Mouse (Mus musculus): ENCODE measurements at regions not wholly inside any gene's neighbourhood (a gene's known extent, or its start where the extent isn't known, plus 50 kb on each side); places are given as distances from the start of the nearest gene placed in this dataset.

DNA sequence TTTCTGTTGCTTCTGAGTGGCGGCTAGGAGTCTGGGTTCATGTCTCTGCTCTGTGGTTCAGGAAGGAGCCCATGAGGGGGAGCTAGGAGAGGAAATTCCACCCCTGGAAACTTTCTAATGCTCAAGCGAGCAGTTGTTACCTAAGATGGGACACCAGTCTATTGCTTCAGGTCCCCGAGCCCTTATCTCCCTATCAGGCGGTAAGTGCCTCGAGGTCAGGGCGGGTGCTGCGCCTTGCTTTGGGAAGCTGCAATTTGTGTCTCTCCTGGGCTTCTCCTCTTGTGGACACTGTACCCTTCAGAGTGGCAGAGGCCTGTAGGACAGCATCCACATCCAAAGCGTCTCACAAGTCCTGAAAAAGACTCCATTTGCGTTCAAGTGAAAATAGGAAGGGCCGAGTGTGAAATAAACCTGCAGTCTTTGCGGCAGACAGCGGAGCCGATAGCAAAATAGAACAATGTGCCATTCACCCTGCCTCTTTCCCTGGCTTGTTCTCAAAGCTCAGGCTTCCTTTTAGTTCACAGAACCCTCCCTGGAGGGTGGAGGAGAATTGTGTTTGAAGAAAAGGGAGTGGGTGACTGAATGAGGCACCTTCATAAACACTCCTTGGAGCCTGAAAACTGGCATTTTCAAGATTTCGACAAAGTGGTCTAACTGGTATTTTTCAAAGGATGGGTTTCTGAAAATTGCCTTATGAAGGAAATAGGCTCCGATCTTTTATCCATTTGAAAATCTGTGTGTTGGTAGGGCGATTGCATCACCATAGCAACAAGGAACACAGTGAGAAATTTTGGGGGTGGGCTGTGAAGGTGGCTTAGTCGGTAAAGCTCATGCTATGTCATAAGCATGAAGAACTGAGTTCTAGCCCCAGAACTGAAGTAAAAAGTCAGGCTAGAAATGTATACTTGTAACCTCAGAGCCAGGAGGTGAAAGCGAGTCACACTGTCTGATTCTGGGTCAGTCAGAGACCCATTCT is 87.2 kb upstream of the Cxcr4 start:
- peak; percentile 25 for DNase-seq (ENCODE audit: low read depth, low spot score)

DNA sequence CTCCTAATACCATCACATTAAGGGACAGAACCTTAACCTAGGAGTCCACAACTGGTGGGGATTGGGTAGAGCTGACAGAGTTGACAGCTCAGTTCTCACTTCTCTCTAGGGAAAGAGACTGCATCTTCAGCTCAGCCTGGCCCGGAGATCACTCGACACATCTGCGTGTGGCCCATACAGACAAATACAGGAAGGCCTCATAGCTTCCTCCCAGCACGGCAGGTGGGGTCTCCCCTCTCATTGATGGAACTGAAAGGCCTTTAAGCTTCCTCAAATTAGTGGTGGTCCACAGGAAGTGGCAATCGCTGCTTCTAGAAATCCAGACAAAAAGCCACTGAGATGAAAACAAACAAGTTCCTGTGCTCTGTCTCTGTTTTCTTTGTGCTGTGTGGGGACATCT is 83.4 kb upstream of the Cxcr4 start:
- DNase-seq (ENCODE audit: low read depth, low spot score) = no peak

DNA sequence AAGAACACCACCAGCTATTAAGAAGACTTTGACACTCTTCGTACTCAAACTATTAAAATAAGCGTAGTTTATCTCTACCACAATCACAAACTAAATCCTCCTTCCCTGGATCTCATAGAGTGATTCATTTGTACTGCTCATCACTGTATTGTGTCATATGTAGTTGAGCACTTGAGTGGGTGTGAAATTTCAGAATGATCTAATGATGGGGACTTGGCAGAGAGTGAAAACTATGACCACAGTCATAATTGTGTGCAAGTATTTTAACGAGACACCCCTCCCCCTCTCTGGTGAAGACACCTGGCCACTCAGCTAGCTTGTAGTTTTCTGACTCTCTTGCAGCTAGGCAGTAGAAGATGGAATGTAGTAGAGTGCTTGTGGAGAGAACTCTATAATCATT is 80.2 kb upstream of the Cxcr4 start:
- DNase-seq (ENCODE audit: low read depth, low spot score) = peak; percentile 27

DNA sequence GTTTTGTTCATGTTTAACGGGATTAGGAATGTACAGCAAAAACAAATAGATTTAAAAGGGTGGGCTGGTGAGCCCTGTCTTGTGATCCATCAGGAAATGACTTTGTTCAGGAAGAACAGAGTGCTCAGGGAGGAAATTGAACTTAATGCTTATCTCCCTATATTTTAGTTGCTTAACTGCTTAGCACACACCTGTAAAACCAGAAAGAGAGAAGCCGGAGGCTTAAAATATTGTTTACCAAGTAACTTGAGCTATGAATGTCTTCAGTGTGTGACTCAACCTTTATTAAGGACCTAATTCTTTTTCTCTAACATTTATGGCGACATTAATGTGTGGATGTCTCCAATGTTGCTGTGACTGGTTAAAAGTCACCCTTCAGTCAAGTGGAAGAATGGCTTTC is 79.4 kb upstream of the Cxcr4 start:
- no peak for DNase-seq (ENCODE audit: low read depth, low spot score)

DNA sequence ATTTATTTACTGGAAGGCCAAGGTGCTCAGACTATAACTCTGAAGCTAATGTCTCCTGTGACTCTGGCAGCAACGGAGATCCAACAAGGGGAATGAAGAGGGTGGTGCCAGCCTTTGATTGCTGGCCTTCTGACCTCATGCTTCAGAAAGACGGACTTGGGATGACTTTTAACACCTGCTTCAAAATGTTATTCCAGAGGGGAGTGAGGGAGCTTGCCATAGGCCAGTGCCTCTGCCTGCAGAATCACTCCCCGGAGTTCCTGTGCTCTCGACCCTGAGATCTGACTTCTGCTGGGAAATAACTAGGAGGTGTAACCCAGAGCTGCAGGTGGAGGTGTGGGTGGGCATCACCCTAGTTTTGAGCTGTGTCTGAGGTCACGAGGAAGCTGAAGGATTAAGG is 78.9 kb upstream of the Cxcr4 start:
- DNase-seq (ENCODE audit: low read depth, low spot score) = no peak

DNA sequence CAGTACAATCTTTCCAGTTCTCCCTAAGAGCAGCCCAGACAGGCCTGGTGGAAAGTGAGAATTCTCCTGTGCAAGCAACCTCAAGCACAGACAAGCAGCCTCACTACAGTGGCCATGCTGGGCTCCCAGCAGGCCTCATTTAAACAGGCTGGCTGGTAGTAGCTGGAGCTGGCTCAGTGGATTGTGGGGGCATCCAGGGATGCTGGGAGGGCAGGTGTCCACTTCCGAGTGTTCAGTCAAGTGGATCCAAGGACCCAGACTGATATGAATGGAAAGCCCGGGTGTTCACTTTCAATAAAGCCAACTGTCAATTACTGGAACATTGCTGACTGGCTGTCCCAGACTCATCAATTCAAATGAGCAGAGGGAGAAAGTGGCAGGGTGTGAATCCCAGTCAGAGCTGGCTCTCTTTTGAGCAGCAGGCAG is 77.2 kb upstream of the Cxcr4 start:
- DNase-seq (ENCODE audit: low read depth, low spot score) = peak; percentile 24

DNA sequence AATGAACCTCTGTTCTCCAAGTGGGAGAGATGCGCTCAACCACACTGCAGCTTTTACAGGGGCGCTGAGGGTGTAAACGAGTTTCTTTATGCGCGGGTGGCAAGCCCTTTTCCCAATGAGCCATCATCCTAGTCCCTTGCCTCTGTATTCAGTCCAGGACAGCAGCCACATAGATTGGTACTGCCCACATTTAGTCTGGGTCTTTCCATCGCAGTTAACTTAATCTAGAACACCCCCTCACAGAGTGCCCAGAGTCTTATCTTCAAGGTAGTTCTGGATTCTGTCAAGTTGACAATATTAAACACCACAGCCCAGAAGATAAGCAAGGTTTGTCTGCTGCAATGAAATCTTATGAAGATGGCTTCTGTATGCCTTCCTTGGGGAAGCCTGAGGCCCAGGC is 76.6 kb upstream of the Cxcr4 start:
- DNase-seq (ENCODE audit: low read depth, low spot score) = no peak

DNA sequence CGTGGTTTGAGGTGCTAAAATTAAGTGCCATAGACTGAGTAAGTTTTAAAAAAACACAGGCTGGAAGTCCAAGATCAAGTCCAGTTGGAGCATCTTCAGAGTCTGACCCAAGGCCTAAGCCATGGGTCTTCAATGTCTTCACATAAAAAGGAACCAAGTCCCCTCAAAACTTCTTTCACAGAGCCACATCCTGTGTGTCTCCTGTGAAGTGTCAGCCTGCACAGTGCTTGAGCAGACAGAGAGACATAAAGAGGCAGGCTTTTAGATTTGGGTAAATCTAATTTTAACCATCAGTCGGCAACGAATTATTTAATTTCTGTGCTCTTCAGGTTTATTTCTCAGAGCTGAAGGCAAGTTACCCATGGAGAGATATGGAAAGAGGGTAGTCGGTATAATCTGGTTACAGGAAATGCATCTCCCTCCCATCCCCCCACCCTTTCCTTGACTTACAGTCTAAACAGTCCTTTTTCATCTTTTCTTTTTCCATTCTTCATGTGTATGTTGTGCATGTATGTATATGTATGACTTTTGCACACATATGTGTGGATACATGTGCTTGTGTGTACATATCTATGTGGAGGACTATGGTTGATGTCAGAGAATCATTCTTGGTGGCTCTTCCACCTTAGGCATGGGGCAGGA is 75.1 kb upstream of the Cxcr4 start:
- DNase-seq (ENCODE audit: low read depth, low spot score) = no peak

DNA sequence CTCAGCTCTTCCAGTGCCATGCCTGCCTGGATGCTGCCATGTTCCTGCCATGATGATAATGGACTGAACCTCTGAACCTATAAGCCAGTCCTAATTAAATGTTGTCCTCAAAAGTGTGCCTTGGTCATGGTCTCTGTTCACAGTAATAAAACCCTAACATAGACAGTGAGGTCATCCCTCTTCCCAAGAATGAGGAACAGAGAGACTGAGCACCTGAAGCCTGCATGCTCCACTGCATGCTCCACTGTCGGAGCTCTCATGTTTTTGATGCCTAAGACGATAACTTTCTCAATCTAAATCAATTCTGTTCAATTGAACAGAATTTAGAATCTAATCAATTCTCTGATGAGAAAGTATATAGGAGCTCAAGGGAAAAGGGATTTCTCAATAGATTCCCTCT is 71.1 kb upstream of the Cxcr4 start:
- DNase-seq (ENCODE audit: low read depth, low spot score) = no peak

DNA sequence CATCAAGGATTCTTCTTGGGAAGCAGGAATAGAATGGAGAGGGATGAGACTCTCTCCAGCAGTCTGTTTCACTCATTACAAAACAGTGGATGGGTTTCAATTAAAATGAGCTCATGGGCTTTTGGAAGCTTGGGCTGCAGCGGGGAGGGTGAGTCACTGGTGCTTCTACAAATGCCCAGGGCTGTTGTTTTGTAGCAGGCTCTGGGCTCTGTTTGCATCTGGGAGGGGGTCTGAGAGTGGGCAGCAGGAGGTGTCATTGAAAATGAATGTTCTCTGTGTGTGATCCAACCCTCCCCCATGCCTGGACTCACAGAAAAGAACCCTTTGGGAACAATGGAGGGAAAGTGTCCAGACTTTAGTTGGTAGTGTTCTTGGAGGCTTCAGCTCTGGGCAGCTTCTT is 67.8 kb upstream of the Cxcr4 start:
- DNase-seq (ENCODE audit: low read depth, low spot score) = peak; percentile 62

DNA sequence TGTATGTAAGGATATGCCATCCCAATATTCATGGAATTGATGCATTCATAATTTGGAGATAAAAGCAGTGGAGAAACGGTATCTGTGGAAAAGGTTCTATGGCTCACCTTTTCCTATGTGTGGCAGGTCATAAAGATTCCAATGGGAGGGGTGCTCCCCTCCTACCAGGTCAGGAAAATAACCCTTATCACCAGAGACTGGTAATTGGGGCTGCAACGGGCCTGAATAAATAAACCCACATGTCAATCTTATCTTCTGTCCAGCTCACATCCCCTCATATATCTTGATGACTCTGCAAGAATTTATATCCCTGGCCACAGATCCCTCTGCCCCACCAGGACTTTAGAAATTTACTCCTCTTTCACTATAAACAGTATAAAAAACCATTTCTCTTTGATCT is 66.7 kb upstream of the Cxcr4 start:
- no peak for DNase-seq (ENCODE audit: low read depth, low spot score)

DNA sequence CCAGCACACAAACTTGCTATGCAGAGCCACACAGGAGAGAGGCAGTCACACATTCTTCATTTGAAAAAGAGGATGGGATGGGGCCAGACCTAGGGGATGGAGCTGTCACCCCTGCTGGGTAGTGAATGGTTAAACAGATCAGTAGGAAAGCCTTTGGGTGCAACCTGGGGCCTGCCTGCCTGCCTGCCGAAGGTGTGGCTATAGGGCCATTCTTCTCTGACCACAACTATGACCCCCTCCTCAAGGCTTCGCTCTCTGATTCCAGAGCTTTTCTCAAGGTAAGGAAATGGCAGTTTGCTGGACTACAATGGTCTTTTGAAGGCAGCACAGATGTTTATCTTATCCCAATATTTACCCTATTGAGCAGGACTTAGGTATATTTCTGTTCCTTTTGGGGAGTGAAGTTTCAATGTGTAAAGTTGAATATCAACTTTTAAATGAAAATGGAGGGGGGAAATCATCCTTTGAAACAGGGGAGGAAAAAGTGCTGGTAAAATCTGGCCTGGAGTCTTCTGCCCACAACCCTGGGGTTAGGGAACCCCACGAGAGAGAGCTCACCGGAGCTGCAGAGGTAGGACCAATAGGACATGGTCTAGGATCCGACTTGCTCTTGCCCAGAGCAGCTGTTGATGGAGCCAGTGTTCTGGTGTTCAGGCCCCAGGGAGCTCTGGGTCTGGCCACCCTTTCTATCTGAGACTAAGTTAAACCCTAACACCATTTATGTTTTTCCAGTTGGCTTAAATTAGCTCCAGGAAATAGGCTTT is 62.2 kb upstream of the Cxcr4 start:
- DNase-seq (ENCODE audit: low read depth, low spot score) = no peak

DNA sequence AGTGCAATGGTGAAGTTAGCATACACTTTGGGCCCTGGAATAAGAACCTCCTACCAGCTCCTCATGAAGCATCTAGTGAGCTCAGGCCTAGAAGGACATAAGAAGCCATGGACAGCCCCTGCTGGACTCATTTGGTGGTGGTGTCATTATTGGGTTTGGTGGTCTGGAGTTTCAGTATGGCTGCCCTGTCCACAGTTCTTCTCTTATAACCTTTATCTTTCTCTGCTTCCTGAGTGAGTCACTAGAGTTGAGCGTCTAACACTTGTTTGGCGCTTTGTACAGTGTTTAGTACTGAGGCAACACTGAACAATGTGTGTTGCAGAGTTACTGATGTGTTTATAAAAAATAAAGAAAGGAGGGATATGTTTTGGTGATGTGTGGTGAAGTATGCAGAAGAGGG is 58.5 kb upstream of the Cxcr4 start:
- DNase-seq (ENCODE audit: low read depth, low spot score) = no peak

DNA sequence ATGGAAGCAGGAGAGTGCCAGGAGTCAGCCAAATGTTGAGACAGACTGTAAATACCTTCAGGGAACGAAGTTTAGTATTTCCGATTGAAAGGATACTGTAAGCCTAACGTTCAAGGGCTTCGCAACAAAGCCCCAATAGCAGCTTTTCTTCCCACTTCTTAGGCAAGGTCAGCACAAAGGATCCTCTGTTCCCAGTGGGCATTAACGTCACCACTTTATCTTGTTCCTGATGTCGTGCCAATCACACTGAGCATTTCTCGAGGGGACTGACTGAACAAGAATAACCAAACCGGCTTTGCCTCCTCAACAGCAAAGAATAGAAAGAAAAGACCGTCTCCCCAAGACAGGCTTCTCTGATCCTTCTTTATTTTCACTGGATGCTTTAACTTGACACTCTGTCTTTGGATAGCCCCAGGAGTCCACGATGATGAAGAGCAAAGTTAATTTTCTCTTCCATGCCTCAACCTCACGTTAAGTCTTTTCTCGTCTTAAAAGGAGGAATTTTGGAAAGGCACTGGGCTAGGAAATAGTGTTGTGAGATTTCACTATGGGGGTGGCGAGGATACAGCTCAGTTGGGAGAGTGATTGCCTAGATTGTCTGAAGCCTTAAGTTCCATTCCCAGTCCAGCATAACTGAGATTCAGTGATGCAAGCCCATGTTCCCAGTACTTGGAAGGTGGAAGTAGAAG is 57.5 kb upstream of the Cxcr4 start:
- peak; percentile 34 for DNase-seq (ENCODE audit: low read depth, low spot score)

DNA sequence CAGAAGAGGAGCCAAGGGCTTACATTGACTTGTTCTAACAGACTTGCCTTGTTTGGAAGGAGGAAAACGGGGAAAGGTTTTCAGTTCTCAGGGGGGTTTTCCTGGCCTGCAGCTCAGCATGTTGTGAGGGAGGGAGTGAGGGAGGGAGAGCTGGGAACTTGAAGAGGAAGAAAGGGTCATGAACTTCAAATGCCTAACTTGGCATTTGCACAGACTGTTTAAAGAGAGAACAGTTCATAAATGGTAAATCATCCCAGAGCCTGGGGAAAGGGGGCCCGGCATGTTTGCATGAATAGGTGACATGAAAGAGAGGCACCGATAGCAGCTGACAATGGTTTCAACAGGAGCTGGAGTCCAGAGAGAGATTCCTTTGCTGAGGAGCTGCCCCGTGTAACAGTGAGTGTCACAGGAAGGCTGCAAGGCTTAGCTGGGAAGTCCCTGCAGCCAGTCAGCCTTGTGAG is 51.3 kb upstream of the Cxcr4 start:
- DNase-seq (ENCODE audit: low read depth, low spot score) = no peak

DNA sequence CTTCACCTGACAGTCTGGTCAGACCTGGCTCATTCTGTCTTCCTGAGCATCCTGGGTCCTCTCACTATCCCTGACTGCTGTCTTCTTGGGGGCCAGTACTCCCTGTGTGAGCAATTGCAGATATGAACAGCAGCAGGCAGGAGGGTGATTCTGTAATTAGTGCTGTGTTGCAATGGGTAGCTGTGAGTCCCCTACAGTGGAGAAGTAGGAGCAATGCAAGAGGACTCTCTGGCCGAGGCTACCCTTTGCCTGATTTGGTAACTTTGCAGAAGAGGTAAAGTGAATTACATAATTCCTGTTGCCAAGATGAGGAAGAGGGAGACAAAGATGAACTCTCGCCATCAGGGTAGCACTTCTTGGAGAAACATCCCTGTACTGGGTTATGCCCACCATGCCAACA is 50.1 kb upstream of the Cxcr4 start:
- no peak for DNase-seq (ENCODE audit: low read depth, low spot score)

Data from brain, adult 2 months (tissue).